Mouse (Mus musculus) myocyte (in vitro differentiated cells): Measurements from ENCODE around the gene Tmem151b. TPM values are rescaled to one million over a fixed set of nuclear protein-coding genes. Genes with fewer than 3 reads are reported as not detected.

Source experiments
- H3K27me3 ChIP-seq: one replicate; pipeline ENCODE4 v1.6.1; 2011; ENCODE audit not compliant: control insufficient read depth, insufficient read depth, insufficient read length
- H3K36me3 ChIP-seq: one replicate; pipeline ENCODE4 v1.6.1; 2011; ENCODE audit not compliant: control insufficient read depth, insufficient read depth
- H3K4me2 ChIP-seq: one replicate; pipeline ENCODE4 v1.6.1; 2011; ENCODE audit warnings: low read depth, control low read depth
- H3K4me3 ChIP-seq: one replicate; pipeline ENCODE4 v1.5.1; 2011; ENCODE audit warnings: mild to moderate bottlenecking, control low read depth, moderate library complexity
- H3K79me2 ChIP-seq: one replicate; pipeline ENCODE4 v1.6.1; 2011; ENCODE audit not compliant: control insufficient read depth, insufficient read depth
- H3ac ChIP-seq: one replicate; pipeline ENCODE4 v1.6.1; 2011; ENCODE audit not compliant: control insufficient read depth, insufficient read length
- CEBPB ChIP-seq: IDR thresholded peaks from 2 replicates; pipeline ENCODE4 v1.6.1; 2011; ENCODE audit warnings: mild to moderate bottlenecking, moderate library complexity; ENCODE audit not compliant: poor library complexity, insufficient read depth, severe bottlenecking
- E2F4 ChIP-seq: IDR thresholded peaks from one replicate; pipeline ENCODE4 v1.6.1; 2011; ENCODE audit warnings: mild to moderate bottlenecking, control low read depth, moderate library complexity; ENCODE audit not compliant: insufficient read depth
- MAX ChIP-seq: IDR thresholded peaks from one replicate; pipeline ENCODE4 v1.6.1; 2011; ENCODE audit warnings: low read depth, mild to moderate bottlenecking, control low read depth
- MYOD1 ChIP-seq, 3 experiments: IDR thresholded peaks; one replicate each; pipeline ENCODE4 v1.6.1; 2011; ENCODE audit warnings: control low read depth in 2 of 3, low read depth in 2 of 3, mild to moderate bottlenecking in 2 of 3, moderate library complexity in 1 of 3; ENCODE audit not compliant: insufficient read length in 2 of 3, control insufficient read depth in 1 of 3
- MYOG ChIP-seq, 3 experiments: IDR thresholded peaks; one replicate each; pipeline ENCODE4 v1.6.1; 2011; ENCODE audit warnings: control low read depth in 2 of 3, low read depth in 2 of 3, mild to moderate bottlenecking in 2 of 3; ENCODE audit not compliant: insufficient read length in 2 of 3, control insufficient read depth in 1 of 3, insufficient read depth in 1 of 3
- POLR2A ChIP-seq: IDR thresholded peaks from one replicate; pipeline ENCODE4 v1.6.1; 2011; ENCODE audit warnings: low read depth, mild to moderate bottlenecking, control low read depth, moderate library complexity; ENCODE audit not compliant: insufficient read length
- POLR2AphosphoS2 ChIP-seq: IDR thresholded peaks from one replicate; pipeline ENCODE4 v1.6.1; 2011; ENCODE audit warnings: low read depth, control low read depth; ENCODE audit not compliant: insufficient read length
- REST ChIP-seq: IDR thresholded peaks from one replicate; pipeline ENCODE4 v1.6.1; 2011; ENCODE audit warnings: mild to moderate bottlenecking, control low read depth, moderate library complexity; ENCODE audit not compliant: insufficient read depth, insufficient read length
- SRF ChIP-seq: IDR thresholded peaks from one replicate; pipeline ENCODE4 v1.6.1; 2011; ENCODE audit warnings: low read depth; ENCODE audit not compliant: control insufficient read depth, insufficient read length
- TCF12 ChIP-seq: IDR thresholded peaks from one replicate; pipeline ENCODE4 v1.6.1; 2011; ENCODE audit warnings: mild to moderate bottlenecking, control low read depth; ENCODE audit not compliant: poor library complexity, insufficient read depth, severe bottlenecking
- TCF3 ChIP-seq: IDR thresholded peaks from one replicate; pipeline ENCODE4 v1.6.1; 2011; ENCODE audit warnings: low read depth, control low read depth; ENCODE audit not compliant: insufficient read length
- USF1 ChIP-seq: IDR thresholded peaks from one replicate; pipeline ENCODE4 v1.6.1; 2011; ENCODE audit warnings: low read depth, mild to moderate bottlenecking, control low read depth, moderate library complexity
- polyA plus RNA-seq: library from polyadenylated mRNA; unstranded; fragments of >200 nt; fragmentation: generic; extraction: Trizol; gene quantifications from one replicate; pipeline ENCODE4 v1.2.1, GENCODE M21; 2012; ENCODE audit warnings: missing spikeins

The Tmem151b gene
- polyA plus RNA-seq, 1 experiment: 0.30 TPM

DNA sequence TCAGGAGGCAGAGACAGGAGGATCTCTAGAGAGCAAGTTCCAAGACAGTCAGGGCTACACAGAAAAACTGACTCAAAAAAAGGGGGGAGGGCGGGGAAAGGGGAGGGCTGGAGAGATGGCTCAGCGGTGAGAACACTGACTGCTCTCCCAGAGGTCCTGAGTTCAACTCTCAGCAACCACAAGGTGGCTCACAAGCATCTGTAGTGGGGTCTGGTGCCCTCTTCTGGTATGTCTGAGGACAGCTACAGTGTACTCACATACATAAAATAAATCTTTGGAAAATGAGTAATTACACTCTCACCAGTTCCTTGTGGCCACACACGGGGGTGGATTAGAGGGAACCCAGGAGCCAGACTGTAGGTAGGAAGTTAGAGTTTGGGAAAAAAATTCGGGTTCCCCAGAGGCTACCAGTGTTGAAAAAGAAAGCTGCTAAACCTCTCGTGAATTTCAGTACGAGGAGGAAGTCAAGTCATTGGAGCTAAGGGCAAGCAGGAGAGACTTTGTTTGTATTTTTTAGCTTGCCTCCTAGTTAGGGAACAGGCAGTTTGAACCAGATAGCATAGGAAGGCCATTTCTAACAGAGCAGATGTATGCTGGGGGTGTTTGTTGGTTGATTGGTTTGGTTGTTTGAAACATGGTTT lies 33.4 kb upstream of the Tmem151b start:
- Histone ChIP-seq H3K36me3 (peaks cover 28% of the 10 kb centered on the region), H3K4me2 (peak overlapping the region; percentile 8), H3K27me3 (no peaks in the 10 kb centered on the region), H3ac (no peak overlapping the region), H3K79me2 (no peaks in the 10 kb centered on the region), H3K4me3 (no peak overlapping the region)
- no peak for TF ChIP-seq TCF3
- TF ChIP-seq CEBPB: no peak
- TF ChIP-seq POLR2A: no peak
- TF ChIP-seq SRF: no peak
- no peak for TF ChIP-seq MAX
- no peak for TF ChIP-seq TCF12
- no peak for TF ChIP-seq USF1

DNA sequence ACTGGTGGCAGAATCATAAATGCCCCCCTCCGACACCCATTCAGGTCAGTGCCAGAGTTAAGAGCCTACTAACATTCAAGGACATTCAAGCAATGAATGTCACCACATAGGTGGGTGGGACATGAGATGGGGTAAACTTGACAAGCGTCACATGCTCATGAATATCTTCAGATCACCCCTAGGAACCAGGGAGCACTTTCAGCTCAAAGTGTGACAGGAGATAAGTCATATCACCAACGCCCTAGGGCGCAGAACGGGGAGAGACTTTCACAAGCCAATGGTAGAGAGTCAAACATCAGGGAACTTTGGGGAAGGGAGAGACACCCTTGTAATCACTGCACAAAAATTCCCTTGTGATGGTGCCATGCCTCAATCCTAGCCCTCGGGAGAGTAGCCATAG lies 32.7 kb upstream of the Tmem151b start:
- no peak overlapping the region for H3K4me2 ChIP-seq
- no peaks in the 10 kb centered on the region for H3K79me2 ChIP-seq
- H3K36me3 ChIP-seq: peaks cover 24% of the 10 kb centered on the region
- no peak overlapping the region for H3ac ChIP-seq
- no peaks in the 10 kb centered on the region for H3K27me3 ChIP-seq
- no peak overlapping the region for H3K4me3 ChIP-seq
- TF ChIP-seq TCF3: no peak

GRCm38 (mm10) chr17:45581567-45581983 lies 32.1 kb upstream of the Tmem151b start:
- H3ac ChIP-seq: no peak overlapping the region
- H3K79me2 ChIP-seq: no peaks in the 10 kb centered on the region
- TF ChIP-seq SRF (no peak), POLR2AphosphoS2 (peak; percentile 19)
- peaks cover 18% of the 10 kb centered on the region for H3K36me3 ChIP-seq
- no peak overlapping the region for H3K4me3 ChIP-seq
- H3K4me2 ChIP-seq: peak overlapping the region; percentile 73
- H3K27me3 ChIP-seq: no peaks in the 10 kb centered on the region

GRCm38 (mm10) chr17:45580958-45581477 lies 31.5 kb upstream of the Tmem151b start:
- TF ChIP-seq POLR2AphosphoS2 (peak; percentile 28), E2F4 (no peak), TCF12 (peak; percentile 89), MAX (no peak), MYOG (IDR thresholded peaks at IDR 0.05; ENCODE audit: control insufficient read depth in 1 of 3, insufficient read depth in 1 of 3, insufficient read length in 2 of 3, low read depth in 2 of 3) (peak; percentile 45 to 94 (median 82)), SRF (no peak), TCF3 (peak; percentile 26), MYOD1 (IDR thresholded peaks at IDR 0.05; ENCODE audit: control insufficient read depth in 1 of 3, insufficient read length in 2 of 3, low read depth in 2 of 3) (peak; percentile 57 to 86 (median 81))

DNA sequence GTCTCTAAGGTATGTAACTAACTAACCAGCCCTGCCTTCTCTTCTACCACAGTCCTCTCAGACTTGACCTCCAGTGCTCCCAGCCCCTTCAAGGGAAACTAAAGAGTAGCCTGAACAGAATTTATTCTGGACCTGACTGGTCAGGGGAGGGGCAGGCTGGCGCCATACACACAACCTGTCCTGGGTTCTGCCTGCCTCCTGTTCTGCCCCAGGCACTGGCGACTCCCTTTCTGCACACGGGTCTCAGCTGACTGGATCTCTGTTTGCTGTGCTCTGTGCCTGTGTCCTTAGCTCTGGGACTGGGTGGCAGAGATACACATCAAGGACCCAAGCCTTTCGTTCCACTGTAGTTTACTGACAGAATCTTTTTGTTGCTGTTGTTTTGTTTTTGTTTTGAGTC lies 30.1 kb upstream of the Tmem151b start:
- Histone ChIP-seq H3K79me2 (no peaks in the 10 kb centered on the region), H3ac (no peak overlapping the region), H3K36me3 (no peaks in the 10 kb centered on the region), H3K4me3 (no peak overlapping the region), H3K4me2 (no peak overlapping the region), H3K27me3 (no peaks in the 10 kb centered on the region)
- TF ChIP-seq CEBPB (no peak), TCF12 (no peak), USF1 (no peak), E2F4 (no peak), POLR2AphosphoS2 (no peak), MYOG (IDR thresholded peaks at IDR 0.05; ENCODE audit: control insufficient read depth in 1 of 3, insufficient read depth in 1 of 3, insufficient read length in 2 of 3, low read depth in 2 of 3) (no peak), POLR2A (no peak), MAX (no peak), SRF (no peak), REST (no peak), TCF3 (no peak), MYOD1 (IDR thresholded peaks at IDR 0.05; ENCODE audit: control insufficient read depth in 1 of 3, insufficient read length in 2 of 3, low read depth in 2 of 3) (no peak)

More at GRCm38 (mm10) chr17:45580958-45581477, 31.5 kb upstream of the Tmem151b start:
- H3K79me2 ChIP-seq: no peaks in the 10 kb centered on the region
- no peak overlapping the region for H3ac ChIP-seq
- no peaks in the 10 kb centered on the region for H3K27me3 ChIP-seq
- H3K4me2 ChIP-seq: peak overlapping the region; percentile 73
- H3K36me3 ChIP-seq: peaks cover 13% of the 10 kb centered on the region
- no peak overlapping the region for H3K4me3 ChIP-seq
